Mouse (Mus musculus): ENCODE results near the gene Lurap1l.

- TF ChIP-seq EP300 (IDR thresholded peaks at IDR 0.05; ENCODE audit: low read depth), result no peak
- no peak for TF ChIP-seq CTCF (IDR thresholded peaks at IDR 0.05; ENCODE audit: low read depth)
These were observed 47.5 kb upstream of the Lurap1l start for GRCm38 (mm10) chr4:80862962-80863361.
